Mouse (Mus musculus): ENCODE measurements around the gene Ccdc116. TPM values are rescaled to one million over a fixed set of nuclear protein-coding genes. Genes with fewer than 3 reads are reported as not detected.

The Ccdc116 gene
- polyA plus RNA-seq, 1 experiment: 0.74 TPM

GRCm38 (mm10) chr16:17131191-17132088, 15.6 kb downstream of the Ccdc116 start:
- WGBS: 7% methylated on average over 43 of the region's 43 CpGs
- TF ChIP-seq POLR2A (IDR thresholded peaks at IDR 0.05; ENCODE audit: low read depth, low read length): no peak
- peak; percentile 31; the same call in 1 of the 2 replicates for TF ChIP-seq CTCF (conservative IDR thresholded peaks at IDR 0.05; ENCODE audit: insufficient read depth, insufficient read length, low read depth, low read length)
- no peak overlapping the region for H3K27ac ChIP-seq (ENCODE audit: insufficient read depth, low read depth, low read length)
- peak overlapping the region; percentile 78 for H3K4me3 ChIP-seq (ENCODE audit: insufficient read depth, low read depth, low read length)
- no peaks in the 10 kb centered on the region for H3K36me3 ChIP-seq (ENCODE audit: control insufficient read depth, insufficient read depth, low read length)
- no peaks in the 10 kb centered on the region for H3K27me3 ChIP-seq (replicated peaks; ENCODE audit: control insufficient read depth, insufficient read depth, low read length)
- no peaks in the 10 kb centered on the region for H3K4me1 ChIP-seq (ENCODE audit: control insufficient read depth, insufficient read depth, low read length)
- no peak for DNase-seq

- Histone ChIP-seq H3K4me3 (ENCODE audit: insufficient read depth, low read depth, low read length) (no peak overlapping the region), H3K27me3 (replicated peaks; ENCODE audit: control insufficient read depth, insufficient read depth, low read length) (no peaks in the 10 kb centered on the region), H3K4me1 (ENCODE audit: control insufficient read depth, insufficient read depth, low read length) (peaks cover 3% of the 10 kb centered on the region), H3K27ac (ENCODE audit: insufficient read depth, low read depth, low read length) (no peak overlapping the region), H3K36me3 (ENCODE audit: control insufficient read depth, insufficient read depth, low read length) (no peaks in the 10 kb centered on the region)
- WGBS: 100% methylated on average over 1 of the region's 1 CpGs
- DNase-seq: peak; percentile 69
- TF ChIP-seq CTCF (conservative IDR thresholded peaks at IDR 0.05; ENCODE audit: insufficient read depth, insufficient read length, low read depth, low read length) (peak; percentile 84), POLR2A (IDR thresholded peaks at IDR 0.05; ENCODE audit: low read depth, low read length) (no peak)
These were observed 19.7 kb downstream of the Ccdc116 start for GRCm38 (mm10) chr16:17127292-17127691.

- no peak for TF ChIP-seq CTCF (conservative IDR thresholded peaks at IDR 0.05; ENCODE audit: insufficient read depth, insufficient read length, low read depth, low read length)
- TF ChIP-seq POLR2A (IDR thresholded peaks at IDR 0.05; ENCODE audit: low read depth, low read length): no peak
- Histone ChIP-seq H3K27ac (ENCODE audit: insufficient read depth, low read depth, low read length) (no peak within 1 kb of the TSS), H3K4me1 (ENCODE audit: control insufficient read depth, insufficient read depth, low read length) (peaks cover 3% of the 10 kb centered on the region), H3K36me3 (ENCODE audit: control insufficient read depth, insufficient read depth, low read length) (no peaks in the 10 kb centered on the region), H3K27me3 (replicated peaks; ENCODE audit: control insufficient read depth, insufficient read depth, low read length) (no peaks in the 10 kb centered on the region), H3K4me3 (ENCODE audit: insufficient read depth, low read depth, low read length) (peak within 1 kb of the TSS; percentile 23; the same call in 1 of the 2 replicates)
- peak; percentile 82 for DNase-seq
- WGBS: 2% methylated on average over 25 of the region's 25 CpGs
These were observed 22.0 kb downstream of the Ccdc116 start, which contains the start of gene 2610318N02Rik for GRCm38 (mm10) chr16:17124871-17125520. Gene 2610318N02Rik, minus strand, starts transcription at chr16:17125167.

GRCm38 (mm10) chr16:17124119-17124870, 22.7 kb downstream of the Ccdc116 start:
- no peak for TF ChIP-seq POLR2A (IDR thresholded peaks at IDR 0.05; ENCODE audit: low read depth, low read length)
- no peak for TF ChIP-seq CTCF (conservative IDR thresholded peaks at IDR 0.05; ENCODE audit: insufficient read depth, insufficient read length, low read depth, low read length)
- DNase-seq: no peak
- no peak overlapping the region for H3K27ac ChIP-seq (ENCODE audit: insufficient read depth, low read depth, low read length)
- no peaks in the 10 kb centered on the region for H3K27me3 ChIP-seq (replicated peaks; ENCODE audit: control insufficient read depth, insufficient read depth, low read length)
- H3K4me3 ChIP-seq (ENCODE audit: insufficient read depth, low read depth, low read length): no peak overlapping the region
- peaks cover 3% of the 10 kb centered on the region for H3K4me1 ChIP-seq (ENCODE audit: control insufficient read depth, insufficient read depth, low read length)
- H3K36me3 ChIP-seq (ENCODE audit: control insufficient read depth, insufficient read depth, low read length): no peaks in the 10 kb centered on the region
- 39% methylated on average over 22 of the region's 22 CpGs for WGBS

GRCm38 (mm10) chr16:17121569-17121968, 25.5 kb downstream of the Ccdc116 start:
- no peak for DNase-seq
- H3K4me1 ChIP-seq (ENCODE audit: control insufficient read depth, insufficient read depth, low read length): peaks cover 3% of the 10 kb centered on the region
- H3K27me3 ChIP-seq (replicated peaks; ENCODE audit: control insufficient read depth, insufficient read depth, low read length): no peaks in the 10 kb centered on the region
- no peaks in the 10 kb centered on the region for H3K36me3 ChIP-seq (ENCODE audit: control insufficient read depth, insufficient read depth, low read length)
- no peak overlapping the region for H3K27ac ChIP-seq (ENCODE audit: insufficient read depth, low read depth, low read length)
- H3K4me3 ChIP-seq (ENCODE audit: insufficient read depth, low read depth, low read length): no peak overlapping the region
- TF ChIP-seq POLR2A (IDR thresholded peaks at IDR 0.05; ENCODE audit: low read depth, low read length) (no peak), CTCF (conservative IDR thresholded peaks at IDR 0.05; ENCODE audit: insufficient read depth, insufficient read length, low read depth, low read length) (no peak)
- 74% methylated on average over 14 of the region's 14 CpGs for WGBS

- TF ChIP-seq CTCF (conservative IDR thresholded peaks at IDR 0.05; ENCODE audit: insufficient read depth, insufficient read length, low read depth, low read length): no peak
- WGBS: 76% methylated on average over 5 of the region's 5 CpGs
- H3K36me3 ChIP-seq (ENCODE audit: control insufficient read depth, insufficient read depth, low read length): no peaks in the 10 kb centered on the region
- DNase-seq: no peak
- no peak overlapping the region for H3K4me3 ChIP-seq (ENCODE audit: insufficient read depth, low read depth, low read length)
- no peaks in the 10 kb centered on the region for H3K27me3 ChIP-seq (replicated peaks; ENCODE audit: control insufficient read depth, insufficient read depth, low read length)
- H3K27ac ChIP-seq (ENCODE audit: insufficient read depth, low read depth, low read length): no peak overlapping the region
- no peaks in the 10 kb centered on the region for H3K4me1 ChIP-seq (ENCODE audit: control insufficient read depth, insufficient read depth, low read length)
These were observed 29.7 kb downstream of the Ccdc116 start for GRCm38 (mm10) chr16:17117309-17117799.

Measured in kidney, adult 2 months (tissue).